Comparison of ENCODE assay signal across 8 mouse cellular contexts in genomic region chr17:6317339-6317985, GRCm38 (mm10). TPM values are rescaled to one million over a fixed set of nuclear protein-coding genes. Genes with fewer than 3 reads are reported as not detected.
A peak's percentile ranks its signal among the peaks of the same experiment; 100 is the strongest.
DNase-seq lines count a peak whose midpoint lies in the region; ATAC-seq and TF ChIP-seq lines count a peak whose summit lies in the region.
"Not testable (repeated sequence)": the region's sequence is repeated elsewhere in the genome, so short reads cannot be mapped to it uniquely, and the experiment has no call there.

Gene Dynlt1a, minus strand, starts transcription at chr17:6317500.

- peak within 1 kb of the TSS; percentile 57 for H3K4me2 ChIP-seq in heart, embryonic 11.5 days
- peak within 1 kb of the TSS; percentile 52 for H3K4me2 ChIP-seq in kidney, embryonic 16.5 days (replicated peaks; ENCODE audit: low read depth, low read length)

- 7% methylated on average over 23 of the region's 23 CpGs for WGBS in heart, embryonic 11.5 days (ENCODE audit: insufficient replicate concordance)
- WGBS in kidney, embryonic 16.5 days = 8% methylated on average over 23 of the region's 23 CpGs

- DNase-seq in CD4-positive helper T cell, adult 2 months (ENCODE audit: low read depth, low spot score) = peak; percentile 91
- DNase-seq in brain, embryonic 14.5 days (ENCODE audit: low read depth) = peak; percentile 96
- peak; percentile 96 for DNase-seq in liver
- DNase-seq in monocyte, adult 2 months (ENCODE audit: low read depth in 1 of 2, low spot score in 2 of 2) = peak; percentile 83 to 89
- DNase-seq in spleen, postnatal 14 days (ENCODE audit: low spot score in 2 of 2) = peak; percentile 99

- not testable (repeated sequence) for H3K27me3 ChIP-seq in heart, embryonic 11.5 days (ENCODE audit: control insufficient read depth, insufficient read depth, low read length); kidney, embryonic 16.5 days (ENCODE audit: insufficient read depth, low read length)

- not testable (repeated sequence) for H3K9me3 ChIP-seq in heart, embryonic 11.5 days (replicated peaks; ENCODE audit: control insufficient read depth, low read length); kidney, embryonic 16.5 days (ENCODE audit: low read length)

- peak; percentile 97 for ATAC-seq in erythroblast, adult 5-6 weeks (replicated peaks; ENCODE audit: low FRiP score, poor library complexity, severe bottlenecking)
- peak; percentile 97 for ATAC-seq in heart, embryonic 11.5 days (replicated peaks; ENCODE audit: insufficient number of reproducible peaks, low FRiP score, low TSS enrichment)
- ATAC-seq in kidney, embryonic 16.5 days (ENCODE audit: low FRiP score, low TSS enrichment) = peak; percentile 98

- H3K4me1 ChIP-seq in heart, embryonic 11.5 days (ENCODE audit: control insufficient read depth, insufficient read depth, low read length); kidney, embryonic 16.5 days (ENCODE audit: insufficient read depth, low read length): not testable (repeated sequence)

- not testable (repeated sequence) for TF ChIP-seq POLR2A in brain, embryonic 14.5 days (IDR thresholded peaks at IDR 0.05; ENCODE audit: borderline replicate concordance, extremely low read depth, insufficient read depth, insufficient read length, poor library complexity, severe bottlenecking)

- not testable (repeated sequence) for H3K9ac ChIP-seq in heart, embryonic 11.5 days (ENCODE audit: low read depth, low read length)
- H3K9ac ChIP-seq in kidney, embryonic 16.5 days (replicated peaks; ENCODE audit: low read length) = 0 out of 2 replicates have a peak within 1 kb of the TSS, but pooled peaks have one; percentile 22

- H3K36me3 ChIP-seq in heart, embryonic 11.5 days (ENCODE audit: control insufficient read depth, insufficient read depth, low read length); kidney, embryonic 16.5 days (ENCODE audit: insufficient read depth, low read length): not testable (repeated sequence)

- H3K27ac ChIP-seq in heart, embryonic 11.5 days (ENCODE audit: low read depth, low read length); kidney, embryonic 16.5 days (ENCODE audit: low read length): not testable (repeated sequence)

- peak within 1 kb of the TSS; percentile 43 for H3K4me3 ChIP-seq in heart, embryonic 11.5 days (ENCODE audit: low read depth, low read length)
- peak within 1 kb of the TSS; percentile 45 for H3K4me3 ChIP-seq in kidney, embryonic 16.5 days (ENCODE audit: low read length)

- not testable (repeated sequence) for TF ChIP-seq CTCF in brain, embryonic 14.5 days (IDR thresholded peaks at IDR 0.05; ENCODE audit: borderline replicate concordance, extremely low read depth, insufficient read depth, insufficient read length)

RNA-seq across cellular contexts. Expression of gene Dynlt1a, which starts in this region (rescaled TPM):
- 48.2 and 50.8 TPM in 2 replicates for polyA plus RNA-seq in brain, embryonic 14.5 days (2012; rRNA removed)
- total RNA-seq in erythroblast, adult 5-6 weeks (2015; ENCODE audit: low replicate concordance) = 4.0 and 14.2 TPM in 2 replicates
- total RNA-seq in erythroblast, adult 5-6 weeks (2017; ENCODE audit: low replicate concordance) = 3.3 and 14.1 TPM in 2 replicates
- 14.5 and 15.1 TPM in 2 replicates for polyA plus RNA-seq in heart, embryonic 11.5 days (2014; fragmentation: Nextera tagmentation; extraction: Ambion mirVana)
- 15.1 and 16.1 TPM in 2 replicates for polyA plus RNA-seq in kidney, embryonic 16.5 days (2015; fragmentation: Nextera tagmentation; extraction: Ambion mirVana)
